Mouse (Mus musculus): ENCODE results near the gene Celf2.

Celf2 gene

GRCm38 (mm10) chr2:6695353-6695951 is 813.9 kb downstream of the Celf2 start:
- no peak for DNase-seq (ENCODE audit: low spot score in 2 of 2)

- no peak for DNase-seq (ENCODE audit: low spot score in 2 of 2)
Observed at GRCm38 (mm10) chr2:6689689-6690088, 819.7 kb downstream of the Celf2 start.

DNA sequence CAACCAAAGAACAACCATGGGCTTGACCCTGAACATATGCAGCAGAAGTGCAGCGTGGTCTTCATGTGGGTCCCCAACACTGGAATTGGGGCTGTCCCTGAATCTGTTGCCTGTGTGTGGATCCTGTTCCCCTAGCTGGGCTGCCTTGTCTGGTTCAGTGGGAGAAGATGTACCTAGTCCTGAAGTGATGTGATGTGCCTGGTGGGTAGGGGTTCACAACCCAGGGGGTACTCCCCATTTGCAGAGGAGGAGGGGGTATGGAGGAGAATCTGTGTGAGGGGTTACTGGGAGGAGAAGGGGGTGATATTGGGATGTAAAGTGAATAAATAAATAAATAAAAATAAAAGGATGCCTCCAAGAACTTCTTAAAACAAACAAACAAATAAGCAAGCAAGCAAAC is 831.1 kb downstream of the Celf2 start:
- no peak for DNase-seq (ENCODE audit: low spot score in 2 of 2)

DNA sequence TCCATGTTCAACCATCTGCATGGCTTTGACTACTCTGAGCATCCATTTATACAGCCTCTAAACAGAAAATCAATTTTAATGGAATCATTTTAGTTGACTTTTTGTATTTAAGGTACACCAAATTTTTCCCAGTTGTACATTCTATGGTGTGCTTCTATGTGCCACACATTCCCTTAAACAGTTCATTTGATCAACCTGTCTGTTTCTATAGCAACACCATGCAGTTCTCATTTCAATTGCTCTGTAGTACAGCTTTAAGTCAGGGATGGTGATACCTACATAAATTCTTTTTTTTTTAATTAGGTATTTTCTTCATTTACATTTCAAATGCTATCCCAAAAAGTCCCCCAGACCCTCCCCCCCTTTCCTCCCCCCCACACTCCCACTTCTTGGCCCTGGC is 831.9 kb downstream of the Celf2 start:
- DNase-seq (ENCODE audit: low spot score in 2 of 2): no peak

DNA sequence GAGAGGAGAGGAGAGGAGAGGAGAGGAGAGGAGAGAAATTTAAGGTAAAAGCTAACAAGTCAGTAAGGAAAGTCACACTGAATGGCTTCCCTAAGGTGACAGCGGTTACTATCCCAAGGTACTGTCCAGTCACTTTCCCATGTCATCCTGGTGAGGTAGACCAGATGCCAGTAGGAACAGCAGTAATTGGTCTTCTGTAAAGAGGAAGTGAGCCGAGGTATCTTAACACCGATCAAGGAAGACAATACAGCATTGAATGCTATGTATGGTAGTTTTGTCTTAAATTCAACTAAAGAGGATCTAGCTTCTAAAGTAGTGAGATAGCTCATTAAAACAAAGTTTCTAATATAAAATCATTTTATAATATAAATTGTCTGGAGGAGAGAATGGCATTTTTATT is 835.0 kb downstream of the Celf2 start:
- DNase-seq (ENCODE audit: low spot score in 2 of 2): no peak

GRCm38 (mm10) chr2:6673418-6673817 is 835.9 kb downstream of the Celf2 start:
- no peak for DNase-seq (ENCODE audit: low spot score in 2 of 2)

DNA sequence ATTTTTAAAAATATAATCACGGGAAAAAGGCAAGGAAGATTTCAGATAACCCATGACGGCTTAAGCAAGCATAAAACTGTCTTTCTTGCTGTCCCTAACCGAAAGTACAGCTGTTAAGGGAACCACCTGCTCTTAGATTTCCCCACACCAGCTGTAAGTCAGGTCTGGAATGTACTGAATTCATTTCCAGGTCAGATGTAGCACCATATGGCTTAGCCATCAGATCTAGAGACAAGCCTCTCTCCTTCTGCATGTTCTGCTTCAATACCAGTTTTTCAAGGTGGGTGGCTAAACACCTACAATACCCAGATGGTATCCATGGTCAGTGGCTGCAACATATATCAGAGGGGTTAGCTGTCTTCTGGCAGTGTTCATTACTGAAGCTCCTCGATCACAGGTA is 841.8 kb downstream of the Celf2 start:
- DNase-seq (ENCODE audit: low spot score in 2 of 2): no peak

DNA sequence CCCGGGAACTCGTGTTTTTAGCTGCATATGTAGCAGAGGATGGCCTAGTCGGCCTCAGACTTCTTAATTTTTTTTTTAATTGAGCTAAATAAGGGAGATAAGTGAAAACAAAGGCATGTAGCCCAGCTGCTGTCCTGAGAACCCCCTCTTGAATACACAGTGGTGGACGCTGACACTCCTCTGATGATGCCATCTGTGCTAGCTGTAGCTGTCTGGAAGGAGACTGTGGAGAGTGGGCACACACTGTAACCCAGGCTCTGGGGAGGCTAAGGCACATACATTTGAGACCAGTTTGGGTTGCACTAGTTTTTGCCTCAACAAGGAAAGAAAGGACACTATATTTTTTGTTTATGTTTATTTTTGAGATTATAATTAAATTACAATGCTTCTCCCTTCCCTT is 849.5 kb downstream of the Celf2 start:
- DNase-seq (ENCODE audit: low spot score in 2 of 2): no peak

DNA sequence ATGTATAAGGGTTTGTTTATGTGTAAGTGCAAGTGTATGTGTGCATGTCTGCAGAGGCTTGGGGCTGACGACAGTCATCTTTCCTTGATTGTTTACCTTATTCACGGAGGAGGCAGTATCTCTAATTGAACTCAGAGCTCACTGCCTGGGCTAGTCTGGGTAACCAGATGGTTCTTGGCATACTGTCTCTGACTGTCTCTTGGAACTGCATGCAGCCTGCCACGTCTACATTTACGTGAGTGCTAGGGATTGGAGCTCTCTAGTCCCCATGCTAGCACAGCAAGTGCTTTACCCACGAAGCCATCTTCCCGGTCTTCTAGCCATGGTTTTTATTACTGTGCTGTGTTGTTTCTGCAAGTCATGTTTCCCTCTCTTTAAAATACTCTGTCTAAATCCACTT is 855.6 kb downstream of the Celf2 start:
- DNase-seq (ENCODE audit: low spot score in 2 of 2): no peak

- DNase-seq (ENCODE audit: low spot score in 2 of 2): no peak
Observed at GRCm38 (mm10) chr2:6651697-6652096, 857.7 kb downstream of the Celf2 start.

GRCm38 (mm10) chr2:6648877-6649276 is 860.5 kb downstream of the Celf2 start:
- no peak for DNase-seq (ENCODE audit: low spot score in 2 of 2)

DNA sequence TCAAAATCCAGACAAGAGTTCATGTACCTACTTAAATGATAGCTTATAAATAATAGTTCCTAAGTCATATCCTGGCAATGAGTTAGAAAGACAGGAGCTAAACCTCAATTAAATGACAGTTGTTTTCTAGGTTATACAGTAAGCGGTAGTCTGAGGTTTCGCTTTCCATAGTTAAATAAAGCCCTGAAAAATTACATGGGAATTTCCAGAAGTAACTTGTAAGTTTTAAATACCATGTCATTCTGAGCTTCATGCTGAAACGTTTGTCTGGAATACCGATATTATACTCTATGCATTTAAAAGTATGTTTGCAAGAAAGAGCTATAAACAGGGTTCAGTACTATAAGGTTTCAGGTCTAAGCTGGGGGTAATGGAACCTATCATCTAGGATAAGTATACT is 862.3 kb downstream of the Celf2 start:
- DNase-seq (ENCODE audit: low spot score in 2 of 2): no peak

DNA sequence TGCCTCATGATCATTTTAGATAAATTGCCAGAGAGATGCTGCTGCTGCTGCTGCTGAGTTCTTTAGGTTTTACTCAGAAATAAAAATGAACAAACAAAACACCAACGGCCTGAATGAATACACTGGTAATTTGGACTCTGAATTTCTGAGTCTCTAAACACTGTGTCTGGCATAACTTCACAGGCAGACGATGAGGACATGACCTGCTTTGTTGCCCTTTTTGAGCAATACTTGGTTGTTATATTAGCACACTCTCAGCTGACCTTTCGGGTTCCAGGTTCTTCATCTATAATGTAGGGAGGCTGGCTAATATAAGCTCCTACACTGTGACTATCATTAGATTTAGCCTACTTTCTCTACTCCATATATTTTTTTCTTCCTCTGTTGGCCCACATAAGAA is 863.0 kb downstream of the Celf2 start:
- DNase-seq (ENCODE audit: low spot score in 2 of 2): no peak

DNA sequence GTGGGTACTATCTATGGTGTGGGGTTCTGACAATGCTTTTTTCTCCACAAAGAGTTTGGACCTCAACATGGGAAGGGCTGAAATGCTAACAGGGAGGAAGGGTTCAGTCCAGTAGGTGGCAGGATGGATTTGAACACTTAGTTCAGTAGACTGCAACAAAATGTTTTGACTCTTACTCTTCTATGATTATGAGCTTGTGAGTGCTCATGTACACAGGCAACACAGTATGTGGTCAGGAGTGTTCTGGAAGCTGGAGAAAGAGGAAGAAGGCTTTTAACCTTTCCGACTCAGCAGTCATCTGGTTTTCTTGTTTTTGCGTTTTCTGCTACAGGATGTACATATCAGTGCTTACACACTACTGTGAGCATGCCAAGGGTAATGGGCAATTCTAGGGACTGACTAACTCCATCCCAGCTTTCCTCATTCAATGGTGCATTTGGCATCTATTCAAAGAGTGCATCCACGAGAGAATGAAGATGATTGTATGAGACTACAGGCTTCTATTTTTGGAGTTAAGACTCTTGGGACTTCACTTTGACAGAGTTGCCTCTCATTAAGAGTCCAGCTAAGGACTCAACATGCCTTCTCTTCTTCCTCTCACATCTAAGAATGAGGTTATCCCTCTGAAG is 867.0 kb downstream of the Celf2 start:
- no peak for DNase-seq (ENCODE audit: low spot score in 2 of 2)

DNA sequence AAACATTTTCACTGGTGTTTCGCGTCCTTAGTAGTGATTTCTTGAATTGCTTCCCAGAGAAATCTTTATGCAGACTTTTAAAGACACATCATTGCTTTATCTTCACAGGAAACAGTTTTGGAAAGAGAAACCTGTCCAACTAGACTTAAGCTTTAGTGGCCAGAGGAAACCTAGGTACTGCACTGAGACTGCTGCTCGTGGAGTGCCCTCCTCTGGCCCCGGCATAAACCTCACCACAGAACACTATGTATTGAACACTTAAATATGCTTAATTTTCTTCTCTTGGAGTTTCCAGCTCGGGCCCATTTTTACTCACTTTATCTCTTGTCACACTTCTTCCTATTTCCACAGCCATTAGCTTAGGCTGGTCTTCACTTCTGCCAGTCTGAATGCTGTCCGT is 870.0 kb downstream of the Celf2 start:
- no peak for DNase-seq (ENCODE audit: low spot score in 2 of 2)

DNA sequence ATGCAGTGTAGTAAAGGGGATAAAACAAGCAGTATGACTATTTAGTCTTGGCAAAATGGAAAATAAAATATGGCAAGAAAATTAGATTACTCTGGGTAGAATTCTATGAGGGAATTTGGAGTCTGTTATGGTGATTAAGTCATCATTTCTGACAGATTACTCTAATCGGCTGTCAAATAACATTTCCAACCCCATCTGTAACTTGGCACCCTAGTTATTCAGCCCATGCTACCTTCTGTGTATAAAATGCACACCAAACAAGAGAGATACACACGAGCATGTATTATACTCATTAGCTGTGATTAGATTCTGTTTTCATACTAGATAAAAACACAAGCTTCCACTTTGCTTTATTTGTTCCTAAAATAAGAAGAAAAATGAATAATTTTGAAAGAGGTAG is 872.2 kb downstream of the Celf2 start:
- DNase-seq (ENCODE audit: low spot score in 2 of 2): no peak

- no peak for DNase-seq (ENCODE audit: low spot score in 2 of 2)
Observed at GRCm38 (mm10) chr2:6634899-6635298, 874.5 kb downstream of the Celf2 start.

- DNase-seq (ENCODE audit: low spot score in 2 of 2): no peak
Observed at GRCm38 (mm10) chr2:6633115-6633514, 876.2 kb downstream of the Celf2 start.

GRCm38 (mm10) chr2:6623802-6624201 is 885.6 kb downstream of the Celf2 start:
- no peak for DNase-seq (ENCODE audit: low spot score in 2 of 2)

- DNase-seq (ENCODE audit: low spot score in 2 of 2): no peak
Observed at GRCm38 (mm10) chr2:6622082-6622481, 887.3 kb downstream of the Celf2 start.

DNA sequence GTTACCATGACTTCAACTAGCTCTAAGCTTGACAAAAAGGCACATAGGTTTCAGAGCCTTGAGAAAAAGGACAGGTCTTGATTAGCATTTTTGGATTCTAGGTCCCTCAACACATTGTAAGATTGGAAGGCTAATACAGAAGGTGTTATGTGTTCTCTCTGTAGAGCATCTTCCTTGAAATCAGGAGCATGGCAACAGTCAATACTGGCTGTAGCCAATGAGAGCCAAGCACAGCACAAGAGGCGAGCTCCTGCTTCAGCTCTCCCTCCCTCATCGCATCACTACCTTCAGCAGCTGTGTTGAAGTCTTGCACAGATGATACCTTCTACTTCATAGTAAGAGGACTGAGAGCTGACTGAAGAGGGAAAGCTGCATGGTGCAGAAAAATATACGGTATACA is 890.5 kb downstream of the Celf2 start:
- DNase-seq (ENCODE audit: low spot score in 2 of 2): no peak

DNA sequence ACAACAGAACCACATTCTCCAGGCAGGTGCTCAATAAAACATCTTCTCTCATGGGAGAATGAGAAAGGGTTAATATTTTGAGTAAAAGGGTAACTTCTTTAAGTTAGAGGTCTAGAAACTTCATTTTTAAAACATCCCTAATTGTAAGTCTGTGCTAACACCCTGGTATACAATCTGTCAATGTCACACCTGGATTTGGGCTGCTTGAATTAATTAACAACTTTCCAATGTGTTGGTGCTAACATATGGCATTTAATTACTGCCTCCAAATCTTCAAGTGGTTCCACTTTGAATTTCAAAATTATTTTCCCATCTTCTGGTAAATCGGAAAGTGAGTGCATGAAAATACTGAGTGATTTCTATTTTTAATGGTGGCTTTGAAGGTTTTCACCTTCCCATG is 890.9 kb downstream of the Celf2 start:
- DNase-seq (ENCODE audit: low spot score in 2 of 2): no peak

- DNase-seq (ENCODE audit: low spot score in 2 of 2): no peak
Observed at GRCm38 (mm10) chr2:6604347-6604746, 905.0 kb downstream of the Celf2 start.

DNA sequence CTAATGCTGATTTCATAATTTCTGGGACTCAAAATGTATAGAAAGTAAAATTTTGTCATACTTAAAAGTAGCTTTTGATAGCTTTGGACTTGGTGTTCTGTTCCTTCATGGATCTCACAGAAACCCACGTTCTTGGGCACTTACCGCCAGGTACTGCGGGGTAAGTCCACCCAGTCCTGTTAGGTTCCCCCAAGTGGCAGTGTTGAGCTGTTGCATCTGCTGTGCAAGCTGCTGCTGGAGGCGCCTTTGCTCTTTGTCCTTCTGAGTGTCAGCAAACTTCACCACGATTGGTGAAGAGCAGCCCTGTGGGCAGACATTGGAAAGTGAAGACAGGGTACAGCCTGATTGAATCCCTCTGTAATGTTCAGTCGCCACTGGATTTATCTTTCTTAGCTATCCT is 905.5 kb downstream of the Celf2 start:
- no peak for DNase-seq (ENCODE audit: low spot score in 2 of 2)
